Mouse (Mus musculus) olfactory bulb, adult 2 months (tissue): ENCODE results near the gene Fsip1.

Source experiments
- CTCF ChIP-seq: fragments of 200-500 bp; IDR thresholded peaks from 2 replicates; pipeline ENCODE4 v1.5.1; 2012; ENCODE audit warnings: low read depth, mild to moderate bottlenecking, low read length, moderate library complexity; ENCODE audit not compliant: insufficient read depth
- POLR2A ChIP-seq: fragments of 200-500 bp; IDR thresholded peaks from 2 replicates; pipeline ENCODE4 v1.6.1; 2012; ENCODE audit warnings: mild to moderate bottlenecking, low read depth, low read length, moderate library complexity; ENCODE audit not compliant: insufficient read depth

DNA sequence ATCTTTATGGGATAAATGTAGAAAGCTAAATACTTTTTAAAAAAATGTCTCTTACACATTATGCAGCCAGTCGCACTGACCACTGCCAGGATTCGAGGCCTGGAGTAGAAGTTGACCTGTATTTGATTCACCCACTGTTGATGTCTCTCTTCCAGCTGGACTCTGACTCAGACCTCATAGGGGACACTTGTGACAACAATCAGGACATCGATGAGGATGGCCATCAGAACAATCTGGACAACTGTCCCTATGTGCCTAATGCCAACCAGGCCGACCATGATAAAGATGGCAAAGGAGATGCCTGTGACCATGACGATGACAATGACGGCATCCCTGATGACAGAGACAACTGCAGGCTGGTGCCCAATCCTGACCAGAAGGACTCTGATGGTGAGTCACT, 134.5 kb downstream of the Fsip1 start:
- TF ChIP-seq POLR2A (no peak), CTCF (no peak)
